Mouse (Mus musculus): ENCODE results near the gene Cyp1a2.

Gene Cyp1a2

GRCm38 (mm10) chr9:57671037-57671436 lies 12.5 kb downstream of the Cyp1a2 start:
- DNase-seq, result no peak

- no peak for DNase-seq
Observed at GRCm38 (mm10) chr9:57669566-57669965, 13.9 kb downstream of the Cyp1a2 start.

- DNase-seq, result no peak
Observed at GRCm38 (mm10) chr9:57668277-57668676, 15.2 kb downstream of the Cyp1a2 start.

- no peak for DNase-seq
Observed at GRCm38 (mm10) chr9:57667817-57668216, 15.7 kb downstream of the Cyp1a2 start.

GRCm38 (mm10) chr9:57667136-57667535 lies 16.4 kb downstream of the Cyp1a2 start:
- DNase-seq, result no peak

GRCm38 (mm10) chr9:57666536-57666935 lies 17.0 kb downstream of the Cyp1a2 start:
- no peak for DNase-seq

GRCm38 (mm10) chr9:57664616-57665015 lies 18.9 kb downstream of the Cyp1a2 start:
- no peak for DNase-seq

GRCm38 (mm10) chr9:57661552-57661951 lies 22.0 kb downstream of the Cyp1a2 start:
- DNase-seq, result no peak

- DNase-seq, result no peak
Observed at GRCm38 (mm10) chr9:57660501-57660900, 23.0 kb downstream of the Cyp1a2 start.

- peak; percentile 81 to 85 for DNase-seq
Observed at GRCm38 (mm10) chr9:57659774-57660173, 23.7 kb downstream of the Cyp1a2 start.

- DNase-seq, result no peak
Observed at GRCm38 (mm10) chr9:57658970-57659369, 24.5 kb downstream of the Cyp1a2 start.

GRCm38 (mm10) chr9:57657843-57658242 lies 25.7 kb downstream of the Cyp1a2 start:
- no peak for DNase-seq

- no peak for DNase-seq
Observed at GRCm38 (mm10) chr9:57656631-57657350, 26.7 kb downstream of the Cyp1a2 start.

GRCm38 (mm10) chr9:57655749-57656148 lies 27.8 kb downstream of the Cyp1a2 start:
- peak; percentile 95 to 97 for DNase-seq

GRCm38 (mm10) chr9:57654966-57655365 lies 28.5 kb downstream of the Cyp1a2 start:
- DNase-seq, result no peak

GRCm38 (mm10) chr9:57653283-57653682 lies 30.2 kb downstream of the Cyp1a2 start, which contains the start of gene Csk:
Gene Csk, minus strand, starts transcription at chr9:57653631.
- DNase-seq, result no peak

- DNase-seq, result no peak
Observed at GRCm38 (mm10) chr9:57652855-57653254, 30.6 kb downstream of the Cyp1a2 start.

- DNase-seq, result no peak
Observed at GRCm38 (mm10) chr9:57652351-57652750, 31.2 kb downstream of the Cyp1a2 start.

- DNase-seq, result peak; percentile 37 to 69
Observed at GRCm38 (mm10) chr9:57650786-57651311, 32.7 kb downstream of the Cyp1a2 start.

- no peak for DNase-seq
Observed at GRCm38 (mm10) chr9:57650130-57650785, 33.2 kb downstream of the Cyp1a2 start.

- DNase-seq, result no peak
Observed at GRCm38 (mm10) chr9:57647286-57648108, 36.0 kb downstream of the Cyp1a2 start.

GRCm38 (mm10) chr9:57646551-57647103 lies 36.9 kb downstream of the Cyp1a2 start:
- no peak for DNase-seq

All from cerebellum, postnatal 25 days (tissue).